Mouse (Mus musculus): ENCODE results near the gene Scand1.

The Scand1 gene

GRCm38 (mm10) chr2:156312297-156312897 is at the start of gene Scand1, which contains the start of gene Cnbd2:
Gene Scand1, minus strand, starts transcription at chr2:156312704.
Gene Cnbd2, plus strand, starts transcription at chr2:156312299.
- peak; percentile 51 to 78 for DNase-seq (ENCODE audit: low spot score in 2 of 2)

- DNase-seq (ENCODE audit: low spot score in 2 of 2) = peak in 1 of 2 experiments; percentile 51
These were observed 43.5 kb upstream of the Scand1 start for GRCm38 (mm10) chr2:156356031-156356430.

GRCm38 (mm10) chr2:156353265-156353692 is 40.8 kb upstream of the Scand1 start:
- no peak for DNase-seq (ENCODE audit: low spot score in 2 of 2)

GRCm38 (mm10) chr2:156352413-156353165 is 40.1 kb upstream of the Scand1 start:
- no peak for DNase-seq (ENCODE audit: low spot score in 2 of 2)

- DNase-seq (ENCODE audit: low spot score in 2 of 2) = no peak
These were observed 38.7 kb upstream of the Scand1 start for GRCm38 (mm10) chr2:156351243-156351642.

- DNase-seq (ENCODE audit: low spot score in 2 of 2) = peak in 1 of 2 experiments; percentile 19
These were observed 36.9 kb upstream of the Scand1 start for GRCm38 (mm10) chr2:156349286-156349848.

GRCm38 (mm10) chr2:156348812-156349211 is 36.3 kb upstream of the Scand1 start:
- DNase-seq (ENCODE audit: low spot score in 2 of 2) = no peak

GRCm38 (mm10) chr2:156344775-156345532 is 32.5 kb upstream of the Scand1 start:
- DNase-seq (ENCODE audit: low spot score in 2 of 2) = peak in 1 of 2 experiments; percentile 35

GRCm38 (mm10) chr2:156340078-156340477 is 27.6 kb upstream of the Scand1 start:
- DNase-seq (ENCODE audit: low spot score in 2 of 2) = no peak

- no peak for DNase-seq (ENCODE audit: low spot score in 2 of 2)
These were observed 19.0 kb upstream of the Scand1 start for GRCm38 (mm10) chr2:156331446-156331965.

GRCm38 (mm10) chr2:156330681-156331080 is 18.2 kb upstream of the Scand1 start:
- no peak for DNase-seq (ENCODE audit: low spot score in 2 of 2)

GRCm38 (mm10) chr2:156324681-156325080 is 12.2 kb upstream of the Scand1 start:
- no peak for DNase-seq (ENCODE audit: low spot score in 2 of 2)

- no peak for DNase-seq (ENCODE audit: low spot score in 2 of 2)
These were observed 11.6 kb upstream of the Scand1 start for GRCm38 (mm10) chr2:156324116-156324588.

GRCm38 (mm10) chr2:156321538-156321937 is 9.0 kb upstream of the Scand1 start:
- no peak for DNase-seq (ENCODE audit: low spot score in 2 of 2)

GRCm38 (mm10) chr2:156318491-156318890 is 6.0 kb upstream of the Scand1 start:
- no peak for DNase-seq (ENCODE audit: low spot score in 2 of 2)

GRCm38 (mm10) chr2:156314811-156315210 is 2.3 kb upstream of the Scand1 start:
- DNase-seq (ENCODE audit: low spot score in 2 of 2) = no peak

- no peak for DNase-seq (ENCODE audit: low spot score in 2 of 2)
These were observed 649 bp upstream of the Scand1 start for GRCm38 (mm10) chr2:156313153-156313552.

- DNase-seq (ENCODE audit: low spot score in 2 of 2) = peak; percentile 31 to 53
These were observed 638 bp downstream of the Scand1 start for GRCm38 (mm10) chr2:156311841-156312291.

GRCm38 (mm10) chr2:156311441-156311840 is 1.1 kb downstream of the Scand1 start:
- no peak for DNase-seq (ENCODE audit: low spot score in 2 of 2)

- DNase-seq (ENCODE audit: low spot score in 2 of 2) = no peak
These were observed 1.6 kb downstream of the Scand1 start for GRCm38 (mm10) chr2:156310945-156311344.

GRCm38 (mm10) chr2:156310455-156310854 is 2.0 kb downstream of the Scand1 start:
- no peak for DNase-seq (ENCODE audit: low spot score in 2 of 2)
